Mouse (Mus musculus): ENCODE measurements around the gene Mcm5. TPM values are rescaled to one million over a fixed set of nuclear protein-coding genes. Genes with fewer than 3 reads are reported as not detected.

Mcm5 gene
- 51.2 to 55.6 TPM (median 54.6 TPM) in 4 replicates for total RNA-seq (2023)

GRCm38 (mm10) chr8:75109236-75109967 is at the start of gene Mcm5:
Gene Mcm5, plus strand, starts transcription at chr8:75109569.

GRCm38 (mm10) chr8:75093399-75094156 is 15.8 kb upstream of the Mcm5 start, which contains the start of gene Hmox1:
Gene Hmox1, plus strand, starts transcription at chr8:75093621.

Other genes with a start within 250 kb of the Mcm5 start
- gene Isx, start 236.4 kb upstream of the Mcm5 start, total RNA-seq (2023) = not detected in 4 replicates
- 23.8 to 39.1 TPM (median 33.7 TPM) in 4 replicates for gene Hmgxb4, start 116.2 kb upstream of the Mcm5 start, total RNA-seq (2023)
- 23.1 to 33.4 TPM (median 27.9 TPM) in 4 replicates for gene Tom1, start 75.9 kb upstream of the Mcm5 start, total RNA-seq (2023)
- 15.9 to 21.4 TPM (median 19.0 TPM) in 4 replicates for gene Hmox1, start 15.9 kb upstream of the Mcm5 start, total RNA-seq (2023)
- gene Rasd2, start 104.4 kb downstream of the Mcm5 start, total RNA-seq (2023) = not detected in 4 replicates

Data from B cell, adult 62 days (primary cell).